Mouse (Mus musculus): ENCODE results near the gene Ssna1. TPM values are rescaled to one million over a fixed set of nuclear protein-coding genes. Genes with fewer than 3 reads are reported as not detected.

Ssna1 gene
- polyA plus RNA-seq, 3 experiments from 2014 or later, result 111 to 156 (median 121) TPM

GRCm38 (mm10) chr2:25289651-25290050 lies 17.4 kb upstream of the Ssna1 start, which contains the start of gene Lrrc26:
TSS of gene Lrrc26 (plus strand) at chr2:25289915.
- ATAC-seq, result no peak

GRCm38 (mm10) chr2:25288734-25289345 lies 16.6 kb upstream of the Ssna1 start:
- no peak for ATAC-seq

GRCm38 (mm10) chr2:25287927-25288649 lies 15.8 kb upstream of the Ssna1 start, which contains the start of gene Tmem210:
TSS of gene Tmem210 (plus strand) at chr2:25288145.
- no peak for ATAC-seq

- no peak for ATAC-seq
Observed at GRCm38 (mm10) chr2:25286837-25287636, 14.8 kb upstream of the Ssna1 start.

GRCm38 (mm10) chr2:25286314-25286713 lies 14.1 kb upstream of the Ssna1 start:
- no peak for ATAC-seq

- no peak for ATAC-seq
Observed at GRCm38 (mm10) chr2:25285551-25285950, 13.3 kb upstream of the Ssna1 start.

GRCm38 (mm10) chr2:25278928-25279882 lies 7.0 kb upstream of the Ssna1 start:
- ATAC-seq, result peak; percentile 61

- ATAC-seq, result no peak
Observed at GRCm38 (mm10) chr2:25273010-25273409, 772 bp upstream of the Ssna1 start.

GRCm38 (mm10) chr2:25272515-25272914 lies 277 bp upstream of the Ssna1 start:
- ATAC-seq, result peak; percentile 2

- no peak for ATAC-seq
Observed at GRCm38 (mm10) chr2:25267746-25268309, 4.4 kb downstream of the Ssna1 start.

- no peak for ATAC-seq
Observed at GRCm38 (mm10) chr2:25267241-25267640, 5.0 kb downstream of the Ssna1 start.

- no peak for ATAC-seq
Observed at GRCm38 (mm10) chr2:25266720-25267119, 5.5 kb downstream of the Ssna1 start.

GRCm38 (mm10) chr2:25265897-25266656 lies 6.2 kb downstream of the Ssna1 start:
- no peak for ATAC-seq

GRCm38 (mm10) chr2:25264851-25265250 lies 7.4 kb downstream of the Ssna1 start:
- no peak for ATAC-seq

GRCm38 (mm10) chr2:25264286-25264660 lies 8.0 kb downstream of the Ssna1 start:
- no peak for ATAC-seq

GRCm38 (mm10) chr2:25263623-25264285 lies 8.5 kb downstream of the Ssna1 start:
- ATAC-seq, result no peak

GRCm38 (mm10) chr2:25262795-25263622 lies 9.2 kb downstream of the Ssna1 start:
- peak; percentile 53 for ATAC-seq

- peak; percentile 99 for ATAC-seq
Observed at GRCm38 (mm10) chr2:25262291-25262767, 9.9 kb downstream of the Ssna1 start, which contains the start of gene Tprn. TSS of gene Tprn (plus strand) at chr2:25262618.

GRCm38 (mm10) chr2:25261870-25262269 lies 10.4 kb downstream of the Ssna1 start:
- no peak for ATAC-seq

Measured in inflammation-experienced regulatory T-cells, adult 6 months (primary cell).